ENCODE assay signal across 12 mouse cellular contexts in genomic region chr1:160277940-160278682, GRCm38 (mm10).
DNase-seq lines count a peak whose midpoint lies in the region; ATAC-seq and TF ChIP-seq lines count a peak whose summit lies in the region.
"Had no signal": no experiment of that assay in that cellular context is flagged by ENCODE, and none has a peak within 500 bp of the region (broad histone marks: within the 10 kb centered on the region; RNA-seq: fewer than 3 reads in every experiment).

No protein-coding gene starts in this region.

- intact Hi-C loops in heart, postnatal 10 days (cut with DNase I) = no loop called here

- WGBS in midbrain, embryonic 15.5 days = 72% methylated on average over 3 of the region's 3 CpGs

- H3K4me3 ChIP-seq in layer of hippocampus, adult 2 months = no peak overlapping the region
- H3K4me3 ChIP-seq in midbrain, embryonic 15.5 days = no peak overlapping the region
- H3K4me3 ChIP-seq: embryonic facial prominence, embryonic 15.5 days; limb, embryonic 13.5 days had no signal

- no peak overlapping the region for H3K9ac ChIP-seq in midbrain, embryonic 15.5 days
- H3K9ac ChIP-seq: embryonic facial prominence, embryonic 15.5 days; limb, embryonic 13.5 days had no signal

- no peak for TF ChIP-seq CTCF in layer of hippocampus, adult 2 months (conservative IDR thresholded peaks at IDR 0.05)

- H3K36me3 ChIP-seq in midbrain, embryonic 15.5 days (replicated peaks) = no peaks in the 10 kb centered on the region
- H3K36me3 ChIP-seq: embryonic facial prominence, embryonic 15.5 days; limb, embryonic 13.5 days had no signal

- DNase-seq in cerebellum, adult 11 months = peak; percentile 77
- peak; percentile 94 for DNase-seq in cerebellum, adult 9-11 months
- DNase-seq in layer of hippocampus, adult 2 months (ENCODE audit: low spot score in 2 of 2) = peak; percentile 75 to 85
- DNase-seq in heart, postnatal 10 days = no peak
- no peak for DNase-seq in spleen, postnatal 36 days (ENCODE audit: low spot score in 2 of 2)
- DNase-seq in urinary bladder, postnatal 25 days (ENCODE audit: low spot score) = no peak

- H3K27ac ChIP-seq in layer of hippocampus, adult 2 months = peak overlapping the region; percentile 78
- H3K27ac ChIP-seq in midbrain, embryonic 15.5 days = no peak overlapping the region
- H3K27ac ChIP-seq: embryonic facial prominence, embryonic 15.5 days; limb, embryonic 13.5 days; macrophage had no signal

- no peak overlapping the region for H3K4me2 ChIP-seq in midbrain, embryonic 15.5 days
- H3K4me2 ChIP-seq: embryonic facial prominence, embryonic 15.5 days; limb, embryonic 13.5 days had no signal

- H3K9me3 ChIP-seq in midbrain, embryonic 15.5 days = no peaks in the 10 kb centered on the region
- H3K9me3 ChIP-seq: embryonic facial prominence, embryonic 15.5 days; G1E; limb, embryonic 13.5 days had no signal

- H3K27me3 ChIP-seq in midbrain, embryonic 15.5 days (replicated peaks) = no peaks in the 10 kb centered on the region
- H3K27me3 ChIP-seq: embryonic facial prominence, embryonic 15.5 days; limb, embryonic 13.5 days had no signal

- peak; percentile 72 for ATAC-seq in midbrain, embryonic 15.5 days (replicated peaks)
- ATAC-seq: intestine, embryonic 16.5 days had no signal

- no peaks in the 10 kb centered on the region for H3K4me1 ChIP-seq in midbrain, embryonic 15.5 days
- H3K4me1 ChIP-seq: embryonic facial prominence, embryonic 15.5 days; limb, embryonic 13.5 days had no signal

Comparison
In these comparisons a context has a peak if more than half of its experiments do, and no peak if none do; other contexts are left out.
1. DNase-seq: peak in cerebellum, adult 11 months (single experiment), cerebellum, adult 9-11 months (single experiment) and layer of hippocampus, adult 2 months (2 of 2); none in heart, postnatal 10 days (0 of 2), spleen, postnatal 36 days (0 of 2) and urinary bladder, postnatal 25 days (single experiment).